Mouse (Mus musculus) CH12.LX (cell line): Measurements from ENCODE around the gene Ccdc40.

ENCODE experiments used
- CTCF ChIP-seq, 2 experiments: IDR thresholded peaks in 1 of 2; conservative IDR thresholded peaks in 1 of 2; 2 replicates each; pipeline ENCODE4 v1.5.1; 2011 to 2012; ENCODE audit warnings: low read depth in 2 of 2, low read length in 2 of 2, improper control_type of control experiment in 1 of 2, inconsistent platforms in 1 of 2, mild to moderate bottlenecking in 1 of 2, moderate library complexity in 1 of 2
- E2F4 ChIP-seq: IDR thresholded peaks from 2 replicates; pipeline ENCODE4 v1.6.1; 2011; ENCODE audit warnings: low read depth, low read length, improper control_type of control experiment; ENCODE audit not compliant: insufficient replicate concordance
- EP300 ChIP-seq: IDR thresholded peaks from 2 replicates; pipeline ENCODE4 v1.6.1; 2011; ENCODE audit warnings: low read length, improper control_type of control experiment
- HCFC1 ChIP-seq: IDR thresholded peaks from 2 replicates; pipeline ENCODE4 v1.6.1; 2012; ENCODE audit warnings: low read depth, mild to moderate bottlenecking, inconsistent platforms, low read length, improper control_type of control experiment
- MAFK ChIP-seq: IDR thresholded peaks from 2 replicates; pipeline ENCODE4 v1.6.1; 2011; ENCODE audit warnings: low read length, improper control_type of control experiment; ENCODE audit not compliant: insufficient replicate concordance
- MEF2A ChIP-seq: IDR thresholded peaks from 2 replicates; pipeline ENCODE4 v1.6.1; 2014; ENCODE audit warnings: low read depth, mild to moderate bottlenecking, inconsistent platforms, low read length, improper control_type of control experiment, borderline replicate concordance
- MYC ChIP-seq: IDR thresholded peaks from 2 replicates; pipeline ENCODE4 v1.6.1; 2011; ENCODE audit warnings: low read depth, mild to moderate bottlenecking, improper control_type of control experiment, low read length
- NRF1 ChIP-seq: IDR thresholded peaks from 2 replicates; pipeline ENCODE4 v1.6.1; 2014; ENCODE audit warnings: low read depth, mild to moderate bottlenecking, inconsistent platforms, low read length, improper control_type of control experiment, moderate library complexity
- PAX5 ChIP-seq: IDR thresholded peaks from 2 replicates; pipeline ENCODE4 v1.6.1; 2012; ENCODE audit warnings: low read length, inconsistent platforms, mixed read lengths
- POLR2A ChIP-seq: IDR thresholded peaks from 2 replicates; pipeline ENCODE4 v1.6.1; 2011; ENCODE audit warnings: low read depth, mild to moderate bottlenecking, improper control_type of control experiment, low read length
- UBTF ChIP-seq: IDR thresholded peaks from 2 replicates; pipeline ENCODE4 v1.6.1; 2012; ENCODE audit warnings: low read depth, mild to moderate bottlenecking, inconsistent platforms, low read length, improper control_type of control experiment, moderate library complexity
- USF1 ChIP-seq: IDR thresholded peaks from 2 replicates; pipeline ENCODE4 v1.6.1; 2014; ENCODE audit warnings: low read depth, mild to moderate bottlenecking, inconsistent platforms, low read length, improper control_type of control experiment

DNA sequence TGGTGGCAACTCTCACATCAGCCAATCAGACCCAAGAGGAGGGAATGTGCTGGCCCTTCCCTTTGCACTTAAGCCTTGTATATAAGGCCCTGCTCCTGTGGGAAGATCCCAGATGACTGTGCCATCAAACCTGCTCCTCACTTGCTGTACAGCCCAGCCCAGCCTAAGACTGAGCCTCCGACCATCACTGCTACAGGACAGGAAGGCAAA, 79.2 kb downstream of the Ccdc40 start, which contains the start of gene Card14:
- TF ChIP-seq E2F4 (no peak), UBTF (no peak), EP300 (no peak), CTCF (conservative IDR thresholded peaks at IDR 0.05 in 1 of 2, IDR thresholded peaks at IDR 0.05 in 1 of 2; ENCODE audit: low read depth in 2 of 2, low read length in 2 of 2) (no peak), MYC (no peak), USF1 (no peak), POLR2A (no peak), MAFK (no peak), MEF2A (no peak), PAX5 (no peak), NRF1 (no peak), HCFC1 (no peak)
